Mouse (Mus musculus) megakaryocyte, embryonic 14.5 days (primary cell): ENCODE data around the gene Taok1.

Source experiments
- FLI1 ChIP-seq: IDR thresholded peaks from 2 replicates; pipeline ENCODE4 v1.6.1; 2012; ENCODE audit warnings: low read length, inconsistent platforms, mixed read lengths
- GATA1 ChIP-seq: IDR thresholded peaks from 3 replicates; pipeline ENCODE4 v1.6.1; 2012; ENCODE audit warnings: mixed read lengths, low read length, inconsistent platforms, borderline replicate concordance

DNA sequence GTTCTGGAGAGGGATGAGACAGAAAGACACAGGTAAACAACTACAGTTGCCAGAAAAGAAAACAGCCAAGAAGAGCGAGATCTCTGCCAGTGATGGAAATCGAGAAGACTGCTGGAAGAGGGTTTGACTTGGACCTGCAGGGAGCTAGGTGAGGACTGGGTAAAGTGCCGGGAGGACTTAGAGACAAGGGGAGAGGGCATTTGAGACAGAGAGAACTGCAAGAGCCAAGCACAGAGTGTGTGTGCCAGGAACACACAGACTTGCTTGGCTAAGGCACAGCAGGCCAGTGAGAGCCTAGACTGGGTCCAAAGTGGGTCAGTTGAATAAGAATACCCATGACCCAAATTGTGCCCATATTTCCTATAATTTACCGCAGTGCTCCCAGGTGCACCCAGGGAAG, 37.9 kb upstream of the Taok1 start:
- TF ChIP-seq FLI1 (no peak), GATA1 (no peak)
